In the genomic region with DNA sequence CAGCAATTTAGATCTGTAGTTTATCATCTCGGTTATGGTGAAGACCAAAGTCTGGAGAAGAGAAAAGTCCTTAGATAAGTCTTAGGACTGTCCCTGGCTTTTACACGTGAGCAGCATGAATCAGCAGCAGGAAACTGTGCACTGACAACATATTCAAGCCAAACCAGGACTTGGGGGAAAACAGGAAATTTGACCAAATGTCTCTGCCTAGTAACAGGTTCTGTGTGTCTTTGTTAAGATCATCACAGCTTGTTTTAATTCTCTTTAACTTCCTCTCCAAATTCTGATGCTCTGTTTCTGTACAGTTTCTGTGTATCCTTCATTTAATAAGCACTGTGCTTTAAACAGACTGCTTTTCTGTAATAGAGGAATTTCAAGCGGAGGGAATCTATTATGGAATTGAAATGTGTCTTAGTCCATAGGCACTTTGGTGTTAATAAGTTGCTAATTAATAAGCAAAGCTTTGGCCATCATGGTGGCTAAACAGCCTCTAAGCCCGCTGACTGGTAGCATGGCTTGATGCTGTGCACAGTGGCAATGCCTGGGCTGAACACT, we compare ENCODE assay signal across 8 mouse cellular contexts.
DNase-seq lines count a peak whose midpoint lies in the region; TF ChIP-seq lines count a peak whose summit lies in the region.

No protein-coding gene starts in this region.

- H3K4me1 ChIP-seq in cortical plate, adult 2 months (ENCODE audit: control insufficient read depth, insufficient read depth, low read length): peaks cover 12% of the 10 kb centered on the region

- peak; percentile 63 for DNase-seq in kidney, adult 9 months
- no peak for DNase-seq in kidney, postnatal 4 days
- DNase-seq in heart, postnatal 10 days: peak; percentile 55 to 63
- DNase-seq in lung, postnatal 10 days: peak; percentile 26
- DNase-seq in left cerebral cortex, adult 9 months (ENCODE audit: low spot score in 2 of 2): no peak
- DNase-seq in gastrocnemius, postnatal 25 days: no peak
- no peak for DNase-seq in thymus, adult 18-20 months

- intact Hi-C loops in heart, postnatal 10 days (cut with DNase I): loop anchor here (2.0 kb wide), 1 partner anchor 131 kb away; no protein-coding TSS in a partner anchor

- H3K4me3 ChIP-seq in cortical plate, adult 2 months (ENCODE audit: insufficient read depth, low read length): no peak overlapping the region

- H3K27ac ChIP-seq in cortical plate, adult 2 months (ENCODE audit: insufficient read depth, low read length): 0 out of 2 replicates have a peak overlapping the region, but pooled peaks have one; percentile 46

- no peak for TF ChIP-seq CTCF in cortical plate, adult 2 months (IDR thresholded peaks at IDR 0.05; ENCODE audit: extremely low read depth, insufficient read depth, low read length)

- no peak for TF ChIP-seq POLR2A in cortical plate, adult 2 months (IDR thresholded peaks at IDR 0.05; ENCODE audit: extremely low read depth, insufficient read depth, low read length)

Comparison
In these comparisons a context has a peak if more than half of its experiments do, and no peak if none do; other contexts are left out.
1. DNase-seq: peak in kidney, adult 9 months (single experiment), heart, postnatal 10 days (2 of 2) and lung, postnatal 10 days (single experiment); none in kidney, postnatal 4 days (0 of 2), left cerebral cortex, adult 9 months (0 of 2), gastrocnemius, postnatal 25 days (single experiment) and thymus, adult 18-20 months (0 of 2).